Mouse (Mus musculus): Measurements from ENCODE around the gene Zfp367. TPM values are rescaled to one million over a fixed set of nuclear protein-coding genes. Genes with fewer than 3 reads are reported as not detected.
A peak's percentile ranks its signal among the peaks of the same experiment; 100 is the strongest.

Zfp367 gene
- polyA plus RNA-seq, 1 experiment = 1.6 TPM

DNA sequence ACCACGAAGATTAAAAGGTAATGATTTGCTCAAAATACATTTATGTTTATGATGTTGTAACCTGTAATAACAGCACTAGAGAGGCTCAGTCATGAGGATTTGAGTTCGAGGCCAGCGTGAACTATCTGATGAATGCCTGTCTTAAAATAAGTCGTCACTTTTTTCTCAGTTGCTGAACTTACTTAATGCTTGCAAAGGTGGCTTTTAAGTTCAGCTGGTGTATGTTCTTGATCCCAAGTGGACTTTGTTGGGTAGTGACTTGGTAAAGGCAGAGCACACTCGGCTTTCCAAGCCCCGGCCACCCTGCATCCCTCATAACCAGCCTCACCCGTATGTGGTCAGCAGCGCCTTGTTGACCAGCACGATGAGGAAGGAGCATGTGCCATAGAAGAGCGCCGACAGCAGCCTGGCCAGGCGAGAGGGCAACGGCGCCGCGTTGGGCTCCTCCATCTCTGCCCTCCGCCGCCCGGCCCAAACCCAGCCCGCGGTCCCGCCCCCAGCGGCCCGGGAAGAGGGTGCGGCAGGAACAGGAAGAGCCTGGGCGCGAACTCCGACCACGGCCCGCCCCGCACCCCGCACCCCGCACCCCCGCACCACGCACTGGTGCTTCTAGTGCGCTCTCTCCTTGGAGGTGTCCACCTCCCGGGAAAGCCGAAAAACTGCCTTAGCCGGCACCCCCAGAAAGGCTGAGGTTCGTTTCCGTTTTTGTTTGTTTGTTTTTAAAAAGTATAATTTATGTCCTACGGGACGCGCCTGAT is 24.0 kb downstream of the Zfp367 start, which contains the start of gene Slc35d2:
Gene Slc35d2, minus strand, starts transcription at position 511 of the 758 bp plus-strand sequence.
- TF ChIP-seq GATA1 (IDR thresholded peaks at IDR 0.05; ENCODE audit: low read length) (no peak), TAL1 (IDR thresholded peaks at IDR 0.05; ENCODE audit: low read length) (no peak)
- H3K4me3 ChIP-seq (replicated peaks) = peak within 1 kb of the TSS; percentile 58
- no peaks in the 10 kb centered on the region for H3K27me3 ChIP-seq (ENCODE audit: control insufficient read depth)
- H3K36me3 ChIP-seq (ENCODE audit: control insufficient read depth) = peaks cover 62% of the 10 kb centered on the region
- H3K9me3 ChIP-seq (ENCODE audit: control insufficient read depth, low read length) = no peaks in the 10 kb centered on the region
- peaks cover 14% of the 10 kb centered on the region for H3K4me1 ChIP-seq (ENCODE audit: control insufficient read depth)

DNA sequence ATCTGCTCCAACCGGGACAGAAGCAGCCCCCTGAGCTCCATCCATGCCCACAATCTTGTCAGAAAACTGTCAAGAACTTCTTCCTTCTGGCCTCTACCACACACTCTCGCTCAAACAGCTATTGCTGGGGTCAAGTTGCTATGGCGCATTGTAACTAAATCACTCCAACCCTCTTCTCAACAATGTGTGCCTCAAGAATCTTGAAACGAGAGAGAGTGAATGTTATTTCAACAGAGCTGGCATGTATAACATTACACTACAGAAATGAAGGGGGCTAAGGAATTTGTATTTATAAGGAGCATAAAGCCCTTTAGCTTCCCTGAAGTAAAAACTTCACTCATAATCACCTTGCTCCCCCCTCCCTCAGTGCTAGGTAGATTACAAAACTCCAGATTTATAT is 26.7 kb downstream of the Zfp367 start:
- Histone ChIP-seq H3K27me3 (ENCODE audit: control insufficient read depth) (no peaks in the 10 kb centered on the region), H3K4me1 (ENCODE audit: control insufficient read depth) (peaks cover 14% of the 10 kb centered on the region), H3K4me3 (replicated peaks) (no peak overlapping the region), H3K36me3 (ENCODE audit: control insufficient read depth) (peaks cover 36% of the 10 kb centered on the region), H3K9me3 (ENCODE audit: control insufficient read depth, low read length) (no peaks in the 10 kb centered on the region)
- TF ChIP-seq TAL1 (IDR thresholded peaks at IDR 0.05; ENCODE audit: low read length) (no peak), GATA1 (IDR thresholded peaks at IDR 0.05; ENCODE audit: low read length) (no peak)

DNA sequence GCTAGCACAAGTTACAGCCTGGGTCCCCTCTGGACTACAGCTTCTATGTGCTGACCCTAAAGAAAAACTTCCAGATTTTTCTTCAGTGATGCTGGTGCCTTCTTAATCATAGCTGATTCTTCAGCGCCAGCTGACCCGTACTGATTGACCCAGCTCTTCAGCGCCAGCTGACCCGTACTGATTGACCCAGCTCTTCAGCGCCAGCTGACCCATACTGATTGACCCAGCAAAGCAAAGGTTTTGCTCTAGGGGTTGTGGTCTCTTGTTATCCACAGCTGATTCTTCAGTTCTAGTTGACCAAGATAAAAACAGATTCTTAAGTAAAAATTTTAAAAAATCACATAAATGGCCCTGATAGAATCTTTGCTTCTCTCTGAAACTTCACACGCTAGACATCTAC is 28.1 kb downstream of the Zfp367 start:
- no peaks in the 10 kb centered on the region for H3K9me3 ChIP-seq (ENCODE audit: control insufficient read depth, low read length)
- TF ChIP-seq GATA1 (IDR thresholded peaks at IDR 0.05; ENCODE audit: low read length) (no peak), TAL1 (IDR thresholded peaks at IDR 0.05; ENCODE audit: low read length) (no peak)
- peaks cover 10% of the 10 kb centered on the region for H3K4me1 ChIP-seq (ENCODE audit: control insufficient read depth)
- no peaks in the 10 kb centered on the region for H3K27me3 ChIP-seq (ENCODE audit: control insufficient read depth)
- H3K4me3 ChIP-seq (replicated peaks) = no peak overlapping the region
- peaks cover 24% of the 10 kb centered on the region for H3K36me3 ChIP-seq (ENCODE audit: control insufficient read depth)

DNA sequence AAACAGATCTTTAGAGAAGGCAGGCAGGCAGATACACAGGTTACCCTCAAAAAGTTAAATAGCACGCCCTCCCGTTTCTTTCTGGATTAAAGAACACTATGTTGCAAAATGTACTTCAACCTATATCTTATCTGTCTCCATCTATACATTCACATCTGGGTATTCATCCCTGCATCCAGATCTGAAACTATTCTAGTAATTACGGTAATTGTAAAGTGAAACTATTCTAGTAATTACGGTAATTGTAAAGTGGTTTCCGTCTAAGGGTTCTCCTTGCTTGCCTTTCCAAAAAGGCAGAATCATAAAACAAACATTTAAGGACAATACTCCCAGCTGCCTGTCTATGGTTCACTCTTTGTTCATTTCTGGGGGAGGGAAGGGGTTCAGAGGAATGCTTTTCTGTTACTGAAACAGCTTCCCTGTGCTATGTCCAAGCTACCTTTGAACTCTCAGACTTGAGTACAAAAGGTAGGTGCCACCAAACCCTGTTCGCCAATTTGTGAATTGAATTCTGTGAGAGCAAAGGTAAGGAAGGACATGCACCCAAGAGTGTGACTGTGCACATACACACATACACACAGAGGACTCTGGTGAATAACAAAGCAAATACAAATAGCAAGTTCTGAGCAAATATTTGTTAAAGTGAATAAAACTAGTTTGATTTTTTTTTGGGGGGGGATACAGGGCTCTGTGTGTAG is 29.4 kb downstream of the Zfp367 start:
- no peaks in the 10 kb centered on the region for H3K4me1 ChIP-seq (ENCODE audit: control insufficient read depth)
- TF ChIP-seq GATA1 (IDR thresholded peaks at IDR 0.05; ENCODE audit: low read length) (no peak), TAL1 (IDR thresholded peaks at IDR 0.05; ENCODE audit: low read length) (no peak)
- H3K36me3 ChIP-seq (ENCODE audit: control insufficient read depth) = peaks cover 12% of the 10 kb centered on the region
- H3K27me3 ChIP-seq (ENCODE audit: control insufficient read depth) = no peaks in the 10 kb centered on the region
- H3K9me3 ChIP-seq (ENCODE audit: control insufficient read depth, low read length) = no peaks in the 10 kb centered on the region
- no peak overlapping the region for H3K4me3 ChIP-seq (replicated peaks)

DNA sequence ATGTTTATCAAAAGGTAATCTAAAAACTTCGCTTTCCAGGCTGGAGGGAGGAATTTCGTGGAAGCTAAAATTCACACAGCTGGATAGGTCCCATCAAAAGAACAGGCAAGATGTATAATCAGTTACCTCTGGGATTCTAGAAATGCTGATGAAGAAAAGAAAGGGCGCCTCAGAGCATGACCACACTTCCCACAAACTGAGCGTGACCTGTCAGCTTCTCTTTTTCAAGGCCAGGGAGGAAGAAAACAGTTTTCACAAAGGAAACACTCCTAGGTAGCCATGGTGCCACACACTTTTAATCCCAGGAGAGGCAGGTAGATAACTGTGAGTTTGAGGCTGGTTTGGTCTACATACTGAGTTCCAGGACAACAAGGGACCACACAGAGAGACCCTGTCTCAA is 32.2 kb downstream of the Zfp367 start:
- no peak for TF ChIP-seq GATA1 (IDR thresholded peaks at IDR 0.05; ENCODE audit: low read length)
- no peak for TF ChIP-seq TAL1 (IDR thresholded peaks at IDR 0.05; ENCODE audit: low read length)
- H3K4me3 ChIP-seq (replicated peaks) = no peak overlapping the region

DNA sequence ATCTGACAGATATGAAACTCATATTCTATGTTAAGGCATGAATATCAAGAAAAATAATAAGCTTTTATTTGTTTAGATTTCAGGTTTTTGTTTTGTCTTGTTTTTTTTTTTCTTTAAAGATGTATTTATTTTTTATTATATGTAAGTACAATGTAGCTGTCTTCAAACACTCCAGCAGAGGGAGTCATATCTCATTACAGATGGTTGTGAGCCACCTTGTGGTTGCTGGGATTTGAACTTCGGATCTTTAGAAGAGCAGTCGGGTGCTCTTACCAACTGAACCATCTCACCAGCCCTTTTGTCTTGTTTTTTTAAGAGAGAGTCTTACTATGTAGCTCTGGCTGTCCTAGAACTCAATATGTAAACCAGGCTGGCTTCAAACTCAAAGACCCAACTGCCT is 35.6 kb downstream of the Zfp367 start:
- no peak for TF ChIP-seq TAL1 (IDR thresholded peaks at IDR 0.05; ENCODE audit: low read length)
- TF ChIP-seq GATA1 (IDR thresholded peaks at IDR 0.05; ENCODE audit: low read length) = no peak
- H3K9me3 ChIP-seq (ENCODE audit: control insufficient read depth, low read length) = no peaks in the 10 kb centered on the region
- H3K36me3 ChIP-seq (ENCODE audit: control insufficient read depth) = peaks cover 2% of the 10 kb centered on the region; the same call in 1 of the 2 replicates
- H3K4me3 ChIP-seq (replicated peaks) = no peak overlapping the region
- no peaks in the 10 kb centered on the region for H3K27me3 ChIP-seq (ENCODE audit: control insufficient read depth)
- H3K4me1 ChIP-seq (ENCODE audit: control insufficient read depth) = peaks cover 4% of the 10 kb centered on the region; the same call in 1 of the 2 replicates

More for the DNA sequence above, 32.2 kb downstream of the Zfp367 start:
- H3K4me1 ChIP-seq (ENCODE audit: control insufficient read depth) = no peaks in the 10 kb centered on the region
- H3K9me3 ChIP-seq (ENCODE audit: control insufficient read depth, low read length) = no peaks in the 10 kb centered on the region
- H3K27me3 ChIP-seq (ENCODE audit: control insufficient read depth) = no peaks in the 10 kb centered on the region
- peaks cover 2% of the 10 kb centered on the region; the same call in 1 of the 2 replicates for H3K36me3 ChIP-seq (ENCODE audit: control insufficient read depth)

DNA sequence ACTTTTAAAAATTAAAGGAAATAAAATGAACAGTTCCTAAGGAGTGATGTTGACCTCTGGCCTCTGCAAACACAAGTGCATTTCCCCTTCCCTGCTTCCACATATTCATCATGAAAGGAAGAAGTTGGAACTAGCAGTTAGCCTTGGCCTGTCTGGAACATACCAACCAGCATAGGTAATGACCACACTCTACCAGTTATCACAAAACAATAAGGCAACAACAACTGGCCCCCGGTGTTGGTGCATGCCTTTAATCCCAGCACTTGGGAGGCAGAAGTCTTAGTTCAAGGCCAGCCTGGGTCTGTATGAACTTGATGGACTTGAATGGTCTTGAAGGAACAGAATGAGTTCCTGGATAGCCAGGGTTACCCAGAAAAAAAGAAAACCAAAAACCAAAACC is 42.6 kb downstream of the Zfp367 start:
- TF ChIP-seq GATA1 (IDR thresholded peaks at IDR 0.05; ENCODE audit: low read length) (no peak), TAL1 (IDR thresholded peaks at IDR 0.05; ENCODE audit: low read length) (no peak)
- Histone ChIP-seq H3K9me3 (ENCODE audit: control insufficient read depth, low read length) (no peaks in the 10 kb centered on the region), H3K36me3 (ENCODE audit: control insufficient read depth) (no peaks in the 10 kb centered on the region), H3K4me3 (replicated peaks) (no peak overlapping the region), H3K27me3 (ENCODE audit: control insufficient read depth) (no peaks in the 10 kb centered on the region), H3K4me1 (ENCODE audit: control insufficient read depth) (peaks cover 2% of the 10 kb centered on the region; the same call in 1 of the 2 replicates)

DNA sequence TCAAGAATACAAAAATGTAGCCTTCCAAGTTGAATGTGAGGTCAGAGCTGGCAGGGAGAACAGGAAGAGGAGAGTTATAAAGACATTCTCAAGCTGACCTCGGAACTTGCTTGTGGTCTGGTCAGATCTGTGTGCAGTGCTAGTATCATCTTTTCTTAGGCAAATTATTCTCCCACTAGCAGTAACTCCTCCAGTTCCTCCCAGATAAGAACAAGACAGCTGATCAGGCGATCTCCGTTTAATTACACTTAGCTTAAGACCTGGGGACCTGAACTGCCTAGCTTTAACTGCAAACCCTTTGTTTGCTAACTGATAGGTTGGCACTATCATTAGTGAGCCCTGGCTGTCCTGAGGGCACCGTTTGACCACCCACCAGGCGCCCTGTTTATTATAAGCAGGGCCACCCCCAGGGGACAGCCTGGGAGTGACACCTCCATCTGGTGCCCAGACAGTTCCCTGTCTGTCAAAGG is 44.6 kb downstream of the Zfp367 start:
- Histone ChIP-seq H3K4me1 (ENCODE audit: control insufficient read depth) (no peaks in the 10 kb centered on the region), H3K27me3 (ENCODE audit: control insufficient read depth) (no peaks in the 10 kb centered on the region), H3K4me3 (replicated peaks) (no peak overlapping the region), H3K9me3 (ENCODE audit: control insufficient read depth, low read length) (no peaks in the 10 kb centered on the region), H3K36me3 (ENCODE audit: control insufficient read depth) (no peaks in the 10 kb centered on the region)
- TF ChIP-seq TAL1 (IDR thresholded peaks at IDR 0.05; ENCODE audit: low read length) = no peak
- no peak for TF ChIP-seq GATA1 (IDR thresholded peaks at IDR 0.05; ENCODE audit: low read length)

DNA sequence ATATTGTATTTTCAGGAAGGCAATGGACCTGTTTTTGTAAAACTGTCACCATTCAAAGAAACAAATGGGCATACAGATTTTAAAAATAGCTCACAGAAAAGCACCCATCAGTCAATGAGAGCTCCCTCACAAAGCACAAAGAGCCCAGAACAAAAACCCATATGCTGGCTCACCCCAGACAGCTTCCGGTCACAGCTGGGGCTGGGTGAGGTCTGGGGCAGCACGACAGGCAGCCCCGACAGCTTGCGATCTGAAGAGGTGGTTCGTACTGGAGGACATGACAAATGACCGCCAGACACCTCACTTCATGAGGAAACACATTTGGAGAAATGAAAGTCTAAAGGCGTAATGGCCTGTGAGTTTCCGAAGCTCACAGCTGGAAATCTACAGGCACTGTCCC is 45.5 kb downstream of the Zfp367 start:
- no peaks in the 10 kb centered on the region for H3K9me3 ChIP-seq (ENCODE audit: control insufficient read depth, low read length)
- H3K4me1 ChIP-seq (ENCODE audit: control insufficient read depth) = no peaks in the 10 kb centered on the region
- no peaks in the 10 kb centered on the region for H3K36me3 ChIP-seq (ENCODE audit: control insufficient read depth)
- no peaks in the 10 kb centered on the region for H3K27me3 ChIP-seq (ENCODE audit: control insufficient read depth)
- H3K4me3 ChIP-seq (replicated peaks) = no peak overlapping the region
- TF ChIP-seq TAL1 (IDR thresholded peaks at IDR 0.05; ENCODE audit: low read length) = no peak
- TF ChIP-seq GATA1 (IDR thresholded peaks at IDR 0.05; ENCODE audit: low read length) = no peak
